Mouse (Mus musculus): ENCODE results near the gene Stx4a. TPM values are rescaled to one million over a fixed set of nuclear protein-coding genes. Genes with fewer than 3 reads are reported as not detected.
"Not testable (repeated sequence)": the region's sequence is repeated elsewhere in the genome, so short reads cannot be mapped to it uniquely, and the experiment has no call there.

The Stx4a gene
- total RNA-seq (2014; fragmentation: Nextera tagmentation) = 67.0 and 84.7 TPM in 2 replicates
- 31.5 and 44.7 TPM in 2 replicates for total RNA-seq (2017)

- ATAC-seq (replicated peaks; ENCODE audit: low FRiP score, low TSS enrichment, poor library complexity, severe bottlenecking) = no peak
Observed at GRCm38 (mm10) chr7:127824176-127824871, at the start of gene Stx4a, which contains the start of gene Stx1b. TSS of gene Stx4a (plus strand) at chr7:127824294. TSS of gene Stx1b (minus strand) at chr7:127824549.

GRCm38 (mm10) chr7:127775837-127776236 is 48.3 kb upstream of the Stx4a start:
- ATAC-seq (replicated peaks; ENCODE audit: low FRiP score, low TSS enrichment, poor library complexity, severe bottlenecking) = not testable (repeated sequence)

- ATAC-seq (replicated peaks; ENCODE audit: low FRiP score, low TSS enrichment, poor library complexity, severe bottlenecking) = peak; percentile 61
Observed at GRCm38 (mm10) chr7:127776426-127776825, 47.7 kb upstream of the Stx4a start, which contains the start of gene Setd1a. TSS of gene Setd1a (plus strand) at chr7:127776670.

GRCm38 (mm10) chr7:127776878-127777473 is 47.1 kb upstream of the Stx4a start:
- peak; percentile 82 for ATAC-seq (replicated peaks; ENCODE audit: low FRiP score, low TSS enrichment, poor library complexity, severe bottlenecking)

- ATAC-seq (replicated peaks; ENCODE audit: low FRiP score, low TSS enrichment, poor library complexity, severe bottlenecking) = peak; percentile 29; the same call in 1 of the 2 replicates
Observed at GRCm38 (mm10) chr7:127777474-127778266, 46.4 kb upstream of the Stx4a start.

GRCm38 (mm10) chr7:127778350-127778749 is 45.7 kb upstream of the Stx4a start:
- ATAC-seq (replicated peaks; ENCODE audit: low FRiP score, low TSS enrichment, poor library complexity, severe bottlenecking) = no peak

GRCm38 (mm10) chr7:127785308-127785707 is 38.8 kb upstream of the Stx4a start, which contains the start of gene Gm49388:
TSS of gene Gm49388 (plus strand) at chr7:127785608.
- no peak for ATAC-seq (replicated peaks; ENCODE audit: low FRiP score, low TSS enrichment, poor library complexity, severe bottlenecking)

- ATAC-seq (replicated peaks; ENCODE audit: low FRiP score, low TSS enrichment, poor library complexity, severe bottlenecking) = no peak
Observed at GRCm38 (mm10) chr7:127797076-127797845, 26.8 kb upstream of the Stx4a start.

- no peak for ATAC-seq (replicated peaks; ENCODE audit: low FRiP score, low TSS enrichment, poor library complexity, severe bottlenecking)
Observed at GRCm38 (mm10) chr7:127798591-127798990, 25.5 kb upstream of the Stx4a start.

GRCm38 (mm10) chr7:127799211-127799610 is 24.9 kb upstream of the Stx4a start:
- no peak for ATAC-seq (replicated peaks; ENCODE audit: low FRiP score, low TSS enrichment, poor library complexity, severe bottlenecking)

- ATAC-seq (replicated peaks; ENCODE audit: low FRiP score, low TSS enrichment, poor library complexity, severe bottlenecking) = no peak
Observed at GRCm38 (mm10) chr7:127799738-127800137, 24.4 kb upstream of the Stx4a start.

GRCm38 (mm10) chr7:127800435-127801009 is 23.6 kb upstream of the Stx4a start, which contains the start of gene Hsd3b7:
TSS of gene Hsd3b7 (plus strand) at chr7:127800604.
- ATAC-seq (replicated peaks; ENCODE audit: low FRiP score, low TSS enrichment, poor library complexity, severe bottlenecking) = peak; percentile 45

GRCm38 (mm10) chr7:127801010-127801621 is 23.0 kb upstream of the Stx4a start:
- ATAC-seq (replicated peaks; ENCODE audit: low FRiP score, low TSS enrichment, poor library complexity, severe bottlenecking) = no peak

GRCm38 (mm10) chr7:127802313-127802712 is 21.8 kb upstream of the Stx4a start:
- no peak for ATAC-seq (replicated peaks; ENCODE audit: low FRiP score, low TSS enrichment, poor library complexity, severe bottlenecking)

- no peak for ATAC-seq (replicated peaks; ENCODE audit: low FRiP score, low TSS enrichment, poor library complexity, severe bottlenecking)
Observed at GRCm38 (mm10) chr7:127808821-127809220, 15.3 kb upstream of the Stx4a start.

GRCm38 (mm10) chr7:127809846-127810245 is 14.2 kb upstream of the Stx4a start:
- no peak for ATAC-seq (replicated peaks; ENCODE audit: low FRiP score, low TSS enrichment, poor library complexity, severe bottlenecking)

- no peak for ATAC-seq (replicated peaks; ENCODE audit: low FRiP score, low TSS enrichment, poor library complexity, severe bottlenecking)
Observed at GRCm38 (mm10) chr7:127810650-127811049, 13.4 kb upstream of the Stx4a start.

- no peak for ATAC-seq (replicated peaks; ENCODE audit: low FRiP score, low TSS enrichment, poor library complexity, severe bottlenecking)
Observed at GRCm38 (mm10) chr7:127811240-127811639, 12.9 kb upstream of the Stx4a start.
